Mouse (Mus musculus) liver, embryonic 11.5 days (tissue): ENCODE results near the gene Sulf2. TPM values are rescaled to one million over a fixed set of nuclear protein-coding genes. Genes with fewer than 3 reads are reported as not detected.

Source experiments
- ATAC-seq: fragments of 200-750 bp; cut with Nextera tagmentation; replicated peaks from 2 replicates; pipeline ENCODE4 v1.8.0; 2017; ENCODE audit warnings: moderate number of reproducible peaks, mild to moderate bottlenecking, moderate TSS enrichment, moderate library complexity; ENCODE audit not compliant: low FRiP score
- DNase-seq: peaks from one replicate; pipeline ENCODE4 v3.0.0-alpha.2; 2017; ENCODE audit warnings: low spot score
- H3K27ac ChIP-seq: fragments of 300-500 bp; sonication (generic); 2 replicates; pipeline ENCODE4 v1.5.1; 2014; ENCODE audit warnings: mild to moderate bottlenecking, low read depth, low read length, control low read depth
- H3K27me3 ChIP-seq: fragments of 300-500 bp; sonication (generic); replicated peaks from 2 replicates; pipeline ENCODE4 v1.6.1; 2014; ENCODE audit warnings: low read length, mixed read lengths; ENCODE audit not compliant: control insufficient read depth, insufficient read depth
- H3K36me3 ChIP-seq: fragments of 300-500 bp; sonication (generic); 2 replicates; pipeline ENCODE4 v1.6.1; 2014; ENCODE audit warnings: mild to moderate bottlenecking, low read length, moderate library complexity, mixed read lengths; ENCODE audit not compliant: control insufficient read depth, insufficient read depth
- H3K4me1 ChIP-seq: fragments of 300-500 bp; sonication (generic); replicated peaks from 2 replicates; pipeline ENCODE4 v1.6.1; 2014; ENCODE audit warnings: low read length, mixed read lengths; ENCODE audit not compliant: control insufficient read depth, insufficient read depth
- H3K4me2 ChIP-seq: fragments of 300-500 bp; sonication (generic); 2 replicates; pipeline ENCODE4 v1.6.1; 2014; ENCODE audit warnings: mild to moderate bottlenecking, control low read depth, moderate library complexity
- H3K4me3 ChIP-seq: fragments of 300-500 bp; sonication (generic); 2 replicates; pipeline ENCODE4 v1.5.1; 2014; ENCODE audit warnings: low read depth, low read length, control low read depth
- H3K9ac ChIP-seq: fragments of 300-500 bp; sonication (generic); 2 replicates; pipeline ENCODE4 v1.6.1; 2014; ENCODE audit warnings: low read depth, low read length, control low read depth
- H3K9me3 ChIP-seq: fragments of 300-500 bp; sonication (generic); 2 replicates; pipeline ENCODE4 v1.6.1; 2016; ENCODE audit warnings: low read length, inconsistent platforms, mixed read lengths; ENCODE audit not compliant: control insufficient read depth
- WGBS: fragments of 180-500 bp; shearing (Covaris S2); extraction: QIAGEN DNeasy Blood & Tissue Kit; methylation state at CpG from one replicate; pipeline ENCODE4 v1.1.7; 2014; 5-methylcytosine and 5-hydroxymethylcytosine counted together
- polyA plus RNA-seq: library from polyadenylated mRNA; unstranded; fragments of >200 nt; fragmentation: Nextera tagmentation; extraction: Ambion mirVana; gene quantifications from 2 replicates; pipeline ENCODE4 v1.2.1, GENCODE M21; 2014

Sulf2 gene
- polyA plus RNA-seq, 1 experiment from 2014 or later, result 30.3 TPM

- Histone ChIP-seq H3K27me3 (peaks cover 50% of the 10 kb centered on the region), H3K9me3 (no peaks in the 10 kb centered on the region), H3K4me1 (peaks cover 3% of the 10 kb centered on the region; the same call in 1 of the 2 replicates), H3K9ac (no peak overlapping the region), H3K36me3 (no peaks in the 10 kb centered on the region), H3K4me2 (peak overlapping the region; percentile 73), H3K4me3 (no peak overlapping the region), H3K27ac (no peak overlapping the region)
- DNase-seq (no peak), ATAC-seq (no peak)
- WGBS, result 14% methylated on average over 12 of the region's 12 CpGs
These were observed 659 bp upstream of the Sulf2 start for GRCm38 (mm10) chr2:166156122-166156521.

DNA sequence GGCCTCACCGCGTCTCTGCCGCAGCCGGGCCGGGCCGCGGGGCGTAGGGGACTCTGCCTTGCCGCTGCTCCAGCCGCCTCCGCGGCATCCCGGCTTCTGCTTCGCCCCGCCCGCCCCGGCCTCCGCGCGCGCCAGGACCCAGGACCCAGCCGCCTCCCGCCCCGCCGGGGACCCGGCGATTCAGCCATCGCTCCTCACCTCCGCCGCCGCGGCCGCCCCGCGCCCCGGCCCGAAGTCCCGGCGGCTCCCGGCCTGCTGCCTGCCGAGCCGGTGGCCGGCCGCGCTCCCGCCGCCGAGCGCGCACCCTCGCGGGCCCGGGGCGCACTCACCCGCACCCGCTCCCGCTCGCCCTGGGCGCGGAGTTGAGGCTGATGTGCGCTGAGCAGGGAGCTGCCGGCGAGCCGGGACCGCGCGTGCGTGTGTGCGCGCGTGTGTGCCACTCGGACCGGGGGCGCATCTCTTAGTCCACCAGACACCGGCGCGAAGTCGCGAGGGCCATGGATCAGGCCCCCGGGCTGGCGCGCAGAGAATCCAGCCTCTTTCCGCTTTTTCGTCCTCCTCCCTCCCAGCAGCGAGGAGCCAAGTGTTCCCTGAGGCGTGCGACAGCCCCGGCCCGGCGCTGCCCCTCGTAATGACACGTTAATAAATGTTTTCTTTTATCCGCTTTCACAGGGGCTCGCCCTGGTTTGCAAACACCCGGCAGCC, 562 bp downstream of the Sulf2 start:
- DNase-seq (peak; percentile 55), ATAC-seq (no peak)
- H3K9me3 ChIP-seq, result no peaks in the 10 kb centered on the region
- H3K9ac ChIP-seq, result peak overlapping the region; percentile 70
- under 1% methylated on average over 67 of the region's 95 CpGs for WGBS
- no peaks in the 10 kb centered on the region for H3K36me3 ChIP-seq
- peak overlapping the region; percentile 73 for H3K4me2 ChIP-seq
- peaks cover 3% of the 10 kb centered on the region; the same call in 1 of the 2 replicates for H3K4me1 ChIP-seq
- H3K27ac ChIP-seq, result peak overlapping the region; percentile 76
- peaks cover 50% of the 10 kb centered on the region for H3K27me3 ChIP-seq
- peak overlapping the region; percentile 58 for H3K4me3 ChIP-seq

DNA sequence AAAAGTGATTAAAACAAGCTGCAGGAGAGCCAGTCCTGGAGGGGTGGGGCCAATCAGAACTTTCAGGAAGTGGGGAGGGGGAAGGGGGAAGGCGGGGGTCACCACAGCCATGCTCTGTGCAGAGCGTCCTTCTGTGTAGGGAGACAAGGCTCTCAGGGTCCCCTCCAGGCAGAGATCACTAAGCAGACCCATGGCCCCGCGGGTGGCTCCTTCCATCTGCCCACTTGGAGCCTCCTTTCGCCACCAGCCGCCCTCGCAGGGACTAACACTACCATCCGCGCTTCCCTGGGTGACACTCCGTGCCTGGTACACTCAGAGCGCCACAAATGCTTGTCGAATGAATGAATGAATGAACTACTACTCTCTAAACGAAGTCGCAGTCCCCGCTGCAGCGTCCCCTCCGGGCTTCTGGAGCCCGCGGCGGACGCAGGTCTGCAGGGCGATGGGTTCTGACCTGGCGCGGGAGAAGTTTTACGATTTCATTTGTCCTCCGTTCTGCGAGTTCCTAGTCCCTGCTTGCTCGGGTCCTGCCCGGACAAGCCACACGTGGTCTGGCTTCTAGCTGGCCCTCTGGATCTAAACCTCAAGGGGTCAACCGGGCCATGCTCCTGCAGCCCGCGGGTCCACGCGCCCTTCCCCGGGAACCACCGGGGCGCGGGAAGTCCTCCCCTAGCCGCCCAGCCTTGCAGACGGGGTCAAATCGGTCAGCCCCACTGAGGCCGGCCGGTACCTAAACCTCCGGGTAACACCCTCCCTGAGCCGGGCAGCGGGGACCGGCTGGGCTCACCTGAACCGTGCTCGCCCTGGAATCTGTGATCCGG, 1.4 kb downstream of the Sulf2 start:
- peak overlapping the region; percentile 76 for H3K27ac ChIP-seq
- H3K36me3 ChIP-seq, result no peaks in the 10 kb centered on the region
- peak overlapping the region; percentile 58 for H3K4me3 ChIP-seq
- H3K9me3 ChIP-seq, result no peaks in the 10 kb centered on the region
- ATAC-seq, result no peak
- peak overlapping the region; percentile 70 for H3K9ac ChIP-seq
- DNase-seq, result peak; percentile 69
- H3K4me2 ChIP-seq, result peak overlapping the region; percentile 73
- WGBS, result under 1% methylated on average over 51 of the region's 51 CpGs
- peaks cover 3% of the 10 kb centered on the region; the same call in 1 of the 2 replicates for H3K4me1 ChIP-seq
- H3K27me3 ChIP-seq, result peaks cover 50% of the 10 kb centered on the region

DNA sequence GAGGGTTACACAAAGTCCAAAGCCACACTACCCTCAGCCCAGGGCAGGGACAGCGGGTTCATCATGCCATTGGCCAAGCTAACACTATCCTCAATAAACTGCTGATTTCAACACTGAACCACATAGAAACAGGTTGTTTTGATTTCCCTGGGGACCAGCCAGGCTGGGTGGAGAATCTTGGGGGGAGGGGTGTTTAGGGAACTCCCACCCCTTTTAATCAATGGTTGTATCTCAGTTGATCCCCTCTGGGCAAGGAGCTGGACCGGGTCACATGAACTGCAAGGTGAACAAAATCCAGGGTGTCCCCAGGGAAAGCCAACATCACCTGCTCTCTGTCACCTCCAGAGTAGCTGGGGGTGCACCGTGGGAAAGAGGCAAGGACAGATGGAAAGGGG, 2.1 kb downstream of the Sulf2 start:
- H3K4me2 ChIP-seq, result peak overlapping the region; percentile 73
- ATAC-seq, result no peak
- no peak overlapping the region; the same call in 1 of the 2 replicates for H3K9ac ChIP-seq
- H3K36me3 ChIP-seq, result no peaks in the 10 kb centered on the region
- H3K4me1 ChIP-seq, result peaks cover 3% of the 10 kb centered on the region; the same call in 1 of the 2 replicates
- 29% methylated on average over 3 of the region's 3 CpGs for WGBS
- peaks cover 50% of the 10 kb centered on the region for H3K27me3 ChIP-seq
- no peaks in the 10 kb centered on the region for H3K9me3 ChIP-seq
- H3K27ac ChIP-seq, result no peak overlapping the region
- peak overlapping the region; percentile 58; the same call in 1 of the 2 replicates for H3K4me3 ChIP-seq
- DNase-seq, result no peak

DNA sequence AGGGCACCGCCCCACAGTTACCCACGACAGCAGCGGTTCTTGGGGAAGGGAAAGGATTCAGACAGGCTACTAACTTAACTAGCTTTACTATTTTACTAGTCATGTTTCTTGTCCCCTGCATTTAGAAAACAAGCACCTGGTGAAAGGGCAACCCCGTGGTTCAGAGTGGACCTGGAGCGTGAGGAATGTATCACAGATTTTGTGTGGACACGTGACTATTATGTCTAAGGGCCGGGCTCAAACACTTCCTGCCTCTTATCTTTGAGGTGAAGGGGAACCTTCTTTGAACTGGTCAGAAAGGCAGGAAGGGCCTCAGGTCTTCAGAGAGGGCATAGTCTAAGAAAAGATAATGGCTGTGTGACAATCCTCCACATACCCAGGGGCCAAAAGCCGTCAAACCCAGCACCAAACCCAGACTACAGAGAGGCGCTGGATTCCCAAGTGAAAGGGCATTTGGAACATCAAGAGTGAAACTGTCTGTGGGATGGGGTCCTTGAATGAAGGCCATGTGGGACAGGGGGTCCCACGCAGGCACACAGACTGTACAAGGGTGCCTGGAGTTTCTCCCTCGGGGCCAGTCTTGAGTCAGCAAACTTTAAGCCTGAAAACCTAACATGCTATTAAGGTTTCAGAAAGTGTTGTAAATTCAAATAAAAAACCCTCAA, 2.6 kb downstream of the Sulf2 start:
- 45% methylated on average over 11 of the region's 11 CpGs for WGBS
- no peaks in the 10 kb centered on the region for H3K36me3 ChIP-seq
- peaks cover 3% of the 10 kb centered on the region; the same call in 1 of the 2 replicates for H3K4me1 ChIP-seq
- H3K9ac ChIP-seq, result no peak overlapping the region
- peak overlapping the region; percentile 73 for H3K4me2 ChIP-seq
- H3K27me3 ChIP-seq, result peaks cover 50% of the 10 kb centered on the region
- DNase-seq (no peak), ATAC-seq (no peak)
- no peak overlapping the region for H3K27ac ChIP-seq
- H3K9me3 ChIP-seq, result no peaks in the 10 kb centered on the region
- H3K4me3 ChIP-seq, result no peak overlapping the region

DNA sequence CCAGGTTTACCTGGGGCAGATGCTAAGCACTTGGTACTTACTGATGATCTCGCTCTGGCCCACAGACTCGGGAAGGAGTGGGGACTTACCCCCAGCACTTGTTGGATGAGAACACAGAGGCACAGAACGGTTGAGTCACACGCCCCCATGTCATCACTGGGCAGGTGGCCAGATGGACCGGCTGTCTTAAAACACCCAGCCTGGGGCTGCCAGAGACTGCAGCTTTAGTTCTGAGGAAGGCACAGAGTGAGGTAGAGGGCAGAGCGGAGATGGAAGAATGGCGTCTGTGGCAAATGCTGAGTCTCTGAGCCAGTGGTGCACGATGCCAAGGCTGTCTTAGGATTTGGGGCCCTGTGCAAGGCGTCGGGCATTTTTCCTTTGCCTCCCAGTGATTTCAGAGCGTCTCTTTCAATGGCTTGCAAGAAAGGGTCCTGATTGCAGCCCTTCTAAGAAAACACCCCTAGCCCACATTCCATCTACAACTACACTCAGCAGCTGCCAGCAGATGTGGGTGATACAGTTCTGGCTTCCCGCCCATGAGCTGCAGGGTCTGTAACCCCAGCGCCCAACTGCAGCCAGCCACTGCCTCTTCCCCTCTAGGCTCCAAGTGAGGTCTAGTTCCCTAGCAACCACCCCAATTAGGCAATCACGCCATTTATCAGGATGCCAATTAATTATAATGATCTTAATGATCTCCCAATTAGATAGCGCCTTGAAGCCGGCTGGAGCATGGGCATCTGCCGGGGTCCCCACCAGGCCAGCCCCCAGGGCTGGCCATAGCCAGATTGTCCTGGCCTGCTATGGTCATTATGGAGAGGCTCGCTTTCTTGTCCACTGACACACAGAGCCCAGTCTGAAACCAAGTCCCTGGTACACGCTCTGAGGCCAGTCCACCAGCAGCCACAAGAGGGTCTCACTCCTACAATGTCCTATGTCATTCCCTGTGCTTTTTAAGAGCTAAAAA, 3.7 kb downstream of the Sulf2 start:
- H3K4me2 ChIP-seq, result no peak overlapping the region
- DNase-seq (no peak), ATAC-seq (no peak)
- H3K4me1 ChIP-seq, result peaks cover 3% of the 10 kb centered on the region; the same call in 1 of the 2 replicates
- no peak overlapping the region for H3K9ac ChIP-seq
- no peak overlapping the region for H3K4me3 ChIP-seq
- no peaks in the 10 kb centered on the region for H3K36me3 ChIP-seq
- H3K27me3 ChIP-seq, result peaks cover 43% of the 10 kb centered on the region
- H3K9me3 ChIP-seq, result no peaks in the 10 kb centered on the region
- 76% methylated on average over 19 of the region's 19 CpGs for WGBS
- H3K27ac ChIP-seq, result no peak overlapping the region

DNA sequence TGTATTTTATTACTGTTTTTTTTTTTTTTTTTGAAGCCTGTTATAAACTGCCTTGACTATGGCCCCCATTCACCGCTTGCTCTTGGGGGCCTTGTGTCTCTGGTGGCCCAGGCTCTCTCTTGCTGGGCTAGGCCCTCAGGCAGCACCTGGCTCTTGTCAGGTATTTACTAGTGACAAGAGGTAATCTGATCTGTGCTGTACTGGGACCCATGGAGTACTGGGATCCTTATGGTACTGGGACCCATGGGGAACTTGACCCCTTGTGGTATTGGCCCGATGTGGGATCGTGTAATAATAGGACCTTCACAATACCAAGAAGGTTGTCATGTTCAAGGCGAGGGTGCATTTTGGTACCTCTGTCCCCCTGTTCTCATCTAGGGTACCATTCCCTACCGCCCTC, 4.9 kb downstream of the Sulf2 start:
- ATAC-seq (no peak), DNase-seq (no peak)
- H3K4me2 ChIP-seq, result no peak overlapping the region
- no peak overlapping the region for H3K27ac ChIP-seq
- peaks cover 3% of the 10 kb centered on the region; the same call in 1 of the 2 replicates for H3K4me1 ChIP-seq
- no peaks in the 10 kb centered on the region for H3K9me3 ChIP-seq
- H3K9ac ChIP-seq, result no peak overlapping the region
- peaks cover 35% of the 10 kb centered on the region for H3K27me3 ChIP-seq
- no peak overlapping the region for H3K4me3 ChIP-seq
- 77% methylated on average over 5 of the region's 5 CpGs for WGBS
- H3K36me3 ChIP-seq, result no peaks in the 10 kb centered on the region

GRCm38 (mm10) chr2:166149482-166149881, 6.0 kb downstream of the Sulf2 start:
- 73% methylated on average over 8 of the region's 8 CpGs for WGBS
- H3K9me3 ChIP-seq, result no peaks in the 10 kb centered on the region
- no peak for ATAC-seq
- no peak overlapping the region for H3K9ac ChIP-seq
- no peak for DNase-seq
- peaks cover 24% of the 10 kb centered on the region for H3K27me3 ChIP-seq
- H3K27ac ChIP-seq, result no peak overlapping the region
- H3K4me3 ChIP-seq, result no peak overlapping the region
- no peaks in the 10 kb centered on the region for H3K36me3 ChIP-seq
- H3K4me2 ChIP-seq, result no peak overlapping the region
- peaks cover 3% of the 10 kb centered on the region; the same call in 1 of the 2 replicates for H3K4me1 ChIP-seq
